Mouse (Mus musculus) limb, embryonic 12.5 days (tissue): ENCODE data around the gene S100a4. TPM values are rescaled to one million over a fixed set of nuclear protein-coding genes. Genes with fewer than 3 reads are reported as not detected.

ENCODE experiments used
- ATAC-seq: fragments of 200-750 bp; cut with Nextera tagmentation; 2 replicates; pipeline ENCODE4 v1.8.0; 2017; ENCODE audit warnings: low read depth, moderate TSS enrichment; ENCODE audit not compliant: insufficient number of reproducible peaks, insufficient read depth, low FRiP score, low TSS enrichment
- H3K27ac ChIP-seq: fragments of 300-500 bp; sonication (generic); 2 replicates; pipeline ENCODE4 v1.5.1; 2016; ENCODE audit warnings: mild to moderate bottlenecking, moderate library complexity
- H3K27me3 ChIP-seq: fragments of 300-500 bp; sonication (generic); 2 replicates; pipeline ENCODE4 v1.6.1; 2016; ENCODE audit warnings: mild to moderate bottlenecking, moderate library complexity
- H3K36me3 ChIP-seq: fragments of 300-500 bp; sonication (generic); 2 replicates; pipeline ENCODE4 v1.6.1; 2016; ENCODE audit warnings: mild to moderate bottlenecking, moderate library complexity
- H3K4me1 ChIP-seq: fragments of 300-500 bp; sonication (generic); replicated peaks from 2 replicates; pipeline ENCODE4 v1.6.1; 2016
- H3K4me2 ChIP-seq: fragments of 300-500 bp; sonication (generic); 2 replicates; pipeline ENCODE4 v1.6.1; 2016; ENCODE audit warnings: mild to moderate bottlenecking, moderate library complexity
- H3K4me3 ChIP-seq: fragments of 300-500 bp; sonication (generic); replicated peaks from 2 replicates; pipeline ENCODE4 v1.5.1; 2016; ENCODE audit warnings: mild to moderate bottlenecking
- H3K9ac ChIP-seq: fragments of 300-500 bp; sonication (generic); replicated peaks from 2 replicates; pipeline ENCODE4 v1.6.1; 2016; ENCODE audit warnings: mild to moderate bottlenecking, moderate library complexity
- H3K9me3 ChIP-seq: fragments of 300-500 bp; sonication (generic); 2 replicates; pipeline ENCODE4 v1.6.1; 2016; ENCODE audit warnings: mild to moderate bottlenecking, moderate library complexity
- WGBS: fragments of 180-500 bp; shearing (Covaris S2); methylation state at CpG from one replicate; pipeline ENCODE4 v1.1.7; 2016; 5-methylcytosine and 5-hydroxymethylcytosine counted together
- polyA plus RNA-seq: library from polyadenylated mRNA; unstranded; fragments of >200 nt; fragmentation: Nextera tagmentation; extraction: Ambion mirVana; gene quantifications from 2 replicates; pipeline ENCODE4 v1.2.1, GENCODE M21; 2016

The S100a4 gene
- polyA plus RNA-seq, 1 experiment from 2014 or later, result 3.5 TPM

DNA sequence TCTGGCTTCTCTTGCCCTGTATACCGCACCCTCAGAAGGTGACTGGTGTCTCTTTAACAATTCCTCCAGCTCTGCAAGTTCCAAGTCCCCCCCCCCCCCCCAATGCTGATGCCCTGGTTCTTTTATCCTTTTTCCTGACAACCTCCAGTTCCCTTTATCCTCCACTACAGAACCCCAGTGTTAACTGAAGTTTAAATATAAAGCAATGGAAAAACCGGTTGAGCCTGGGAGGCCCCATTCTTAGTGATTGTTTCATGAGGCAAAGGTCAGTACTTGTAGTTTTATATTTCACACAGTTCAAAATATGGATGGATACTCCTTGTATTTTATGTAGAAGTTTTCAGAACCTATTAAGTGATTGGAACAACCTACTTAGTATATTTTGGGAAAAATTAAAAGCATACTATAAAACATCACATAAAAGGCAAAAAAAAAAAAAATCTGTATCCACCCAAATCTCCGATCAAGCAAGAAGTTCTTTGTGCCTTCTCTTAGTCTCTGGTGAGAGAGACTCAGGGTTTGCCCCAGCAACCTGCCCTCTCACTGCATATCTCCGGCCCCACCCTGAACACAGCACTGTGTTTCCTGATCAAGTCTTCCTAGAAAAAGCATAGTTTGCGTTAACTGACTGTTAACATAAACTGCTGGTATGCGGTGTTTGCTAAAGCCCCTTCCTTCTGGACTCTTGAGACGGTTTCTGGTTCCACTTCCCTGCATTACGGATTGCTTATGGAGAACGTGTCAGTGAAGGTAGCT, 22.9 kb downstream of the S100a4 start:
- Histone ChIP-seq H3K27ac (no peak overlapping the region), H3K9me3 (no peaks in the 10 kb centered on the region), H3K4me1 (peaks cover 11% of the 10 kb centered on the region), H3K36me3 (no peaks in the 10 kb centered on the region), H3K9ac (no peak overlapping the region), H3K27me3 (no peaks in the 10 kb centered on the region), H3K4me3 (no peak overlapping the region), H3K4me2 (no peak overlapping the region)
- WGBS, result 82% methylated on average over 9 of the region's 9 CpGs
- ATAC-seq, result no peak

DNA sequence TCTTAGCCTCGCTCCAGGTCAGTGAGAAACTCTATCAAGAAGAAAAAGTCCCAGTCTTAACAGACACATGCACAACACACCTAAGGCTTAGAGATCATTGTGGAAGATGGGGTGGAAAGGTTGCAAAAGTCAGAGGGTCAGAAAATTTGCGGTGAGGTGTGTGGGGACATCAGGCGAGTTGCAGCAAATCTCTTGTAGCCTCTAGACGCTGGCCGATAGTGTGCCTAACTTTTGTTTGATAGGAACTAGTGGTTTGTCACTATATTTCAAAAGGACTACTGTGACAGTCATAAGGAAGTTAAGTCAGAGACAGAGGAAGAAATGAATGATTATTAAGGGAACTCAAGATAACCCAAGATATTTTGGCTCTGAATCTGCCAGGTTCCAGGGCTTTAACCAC, 23.8 kb downstream of the S100a4 start:
- no peak for ATAC-seq
- 90% methylated on average over 5 of the region's 5 CpGs for WGBS

DNA sequence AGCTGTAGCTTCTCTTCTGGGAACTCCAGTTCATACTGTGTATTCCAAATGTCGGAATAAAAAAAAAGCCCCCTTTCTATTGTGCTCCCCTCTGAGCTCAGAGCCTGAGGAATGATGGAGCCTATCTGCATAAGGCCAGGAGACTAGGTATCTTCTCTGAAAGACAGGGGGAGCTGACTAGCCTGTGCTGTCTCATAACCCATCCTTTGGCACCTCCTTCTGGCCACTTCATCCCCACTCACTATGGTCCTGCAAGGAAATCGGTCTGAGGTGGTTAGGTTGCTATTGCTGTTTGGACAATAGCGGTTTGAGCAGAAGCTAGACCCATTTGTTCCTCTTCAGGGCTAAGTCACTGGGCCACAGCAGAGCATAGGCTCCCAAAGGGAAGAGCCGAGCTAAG, 24.2 kb downstream of the S100a4 start:
- Histone ChIP-seq H3K9ac (no peak overlapping the region), H3K27ac (no peak overlapping the region), H3K9me3 (no peaks in the 10 kb centered on the region), H3K4me1 (peaks cover 11% of the 10 kb centered on the region), H3K4me3 (no peak overlapping the region), H3K36me3 (no peaks in the 10 kb centered on the region), H3K4me2 (no peak overlapping the region), H3K27me3 (no peaks in the 10 kb centered on the region)
- WGBS, result 58% methylated on average over 4 of the region's 4 CpGs
- ATAC-seq, result no peak

More for the DNA sequence above, 23.8 kb downstream of the S100a4 start:
- H3K4me2 ChIP-seq, result no peak overlapping the region
- no peak overlapping the region for H3K4me3 ChIP-seq
- no peak overlapping the region for H3K27ac ChIP-seq
- no peaks in the 10 kb centered on the region for H3K9me3 ChIP-seq
- no peak overlapping the region for H3K9ac ChIP-seq
- H3K36me3 ChIP-seq, result no peaks in the 10 kb centered on the region
- no peaks in the 10 kb centered on the region for H3K27me3 ChIP-seq
- H3K4me1 ChIP-seq, result peaks cover 11% of the 10 kb centered on the region

DNA sequence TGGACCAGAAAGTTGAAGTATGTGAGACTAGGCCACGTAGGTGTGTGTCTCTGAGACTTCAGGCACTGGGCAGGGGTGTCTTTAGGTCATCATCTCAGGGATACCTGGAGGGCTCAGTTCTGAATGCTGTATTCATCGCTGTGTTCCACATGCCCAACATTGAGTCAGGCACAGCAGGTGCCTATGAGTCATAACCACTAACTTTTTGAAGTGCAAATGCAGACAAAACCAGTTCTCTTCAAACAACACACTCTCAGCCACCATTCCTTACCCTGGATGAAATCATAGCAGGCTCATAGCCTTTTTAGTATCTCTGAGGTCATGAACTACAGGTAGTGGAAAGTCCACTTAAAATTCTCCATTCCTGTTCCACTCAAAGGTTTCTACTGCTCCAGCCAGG, 25.7 kb downstream of the S100a4 start:
- no peak for ATAC-seq
- Histone ChIP-seq H3K9me3 (no peaks in the 10 kb centered on the region), H3K9ac (no peak overlapping the region), H3K27me3 (no peaks in the 10 kb centered on the region), H3K4me3 (no peak overlapping the region), H3K4me1 (no peaks in the 10 kb centered on the region), H3K36me3 (no peaks in the 10 kb centered on the region), H3K27ac (no peak overlapping the region), H3K4me2 (no peak overlapping the region)
- WGBS, result 68% methylated on average over 2 of the region's 2 CpGs

DNA sequence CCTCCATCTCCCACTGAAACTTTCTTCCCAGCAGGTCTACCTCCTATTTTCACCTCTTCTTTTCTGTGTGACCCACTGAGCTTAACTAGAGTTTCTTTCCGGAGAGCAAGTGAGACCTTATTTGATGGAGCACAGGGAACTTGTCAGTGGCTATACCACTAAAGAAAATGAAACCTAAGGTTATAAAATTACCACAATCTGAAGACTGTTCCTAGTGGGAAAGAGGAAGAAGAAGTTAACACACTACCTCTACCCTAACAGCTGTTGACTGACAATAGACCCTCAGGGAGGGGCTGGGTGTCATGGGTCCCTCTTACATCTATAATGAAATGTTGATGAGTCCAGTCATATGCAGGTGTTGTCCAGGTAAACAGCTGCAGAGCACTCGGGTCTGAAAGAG, 28.4 kb downstream of the S100a4 start:
- no peaks in the 10 kb centered on the region for H3K9me3 ChIP-seq
- no peak overlapping the region for H3K4me3 ChIP-seq
- no peak overlapping the region for H3K27ac ChIP-seq
- no peaks in the 10 kb centered on the region for H3K36me3 ChIP-seq
- no peak overlapping the region for H3K4me2 ChIP-seq
- H3K9ac ChIP-seq, result no peak overlapping the region
- ATAC-seq, result no peak
- peaks cover 2% of the 10 kb centered on the region; the same call in 1 of the 2 replicates for H3K27me3 ChIP-seq
- H3K4me1 ChIP-seq, result no peaks in the 10 kb centered on the region
- 78% methylated on average over 2 of the region's 2 CpGs for WGBS

DNA sequence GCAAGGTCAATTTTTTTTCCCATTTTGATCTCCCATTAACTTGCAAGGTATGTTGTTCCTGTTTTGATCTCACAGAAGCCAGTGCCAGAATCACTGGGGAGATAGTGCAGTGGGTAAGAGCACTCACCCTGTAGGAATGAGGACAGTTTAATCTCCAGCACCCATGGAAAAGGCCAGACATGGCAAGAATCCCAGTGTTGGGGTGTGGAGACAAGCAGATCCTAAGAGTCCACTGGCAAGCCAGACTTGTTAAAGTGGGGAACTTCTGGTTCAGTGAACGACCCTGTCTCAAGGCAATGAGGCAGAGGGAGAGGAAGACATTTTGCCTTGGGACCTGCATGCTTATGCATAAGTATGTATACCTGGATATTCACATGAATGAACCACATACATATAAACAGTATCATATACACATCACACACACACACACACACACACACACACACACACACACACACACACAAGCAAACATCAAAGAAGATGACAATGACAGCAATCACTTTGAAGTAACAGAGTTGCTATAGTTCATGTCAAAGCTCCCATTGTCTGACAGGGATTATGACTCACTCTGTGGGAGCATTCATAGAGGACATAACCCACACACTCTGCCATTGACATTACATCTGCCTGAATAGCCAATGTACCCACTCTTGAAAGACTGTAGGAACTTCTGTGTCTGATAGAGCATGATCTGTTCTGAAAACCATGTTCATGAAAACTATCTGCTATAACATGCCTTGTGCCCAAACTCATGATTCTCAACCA, 35.1 kb downstream of the S100a4 start:
- WGBS, result 53% methylated on average over 1 of the region's 1 CpGs
- Histone ChIP-seq H3K27ac (no peak overlapping the region), H3K4me3 (no peak overlapping the region), H3K27me3 (peaks cover 2% of the 10 kb centered on the region; the same call in 1 of the 2 replicates), H3K4me1 (no peaks in the 10 kb centered on the region), H3K9ac (no peak overlapping the region), H3K4me2 (no peak overlapping the region), H3K9me3 (no peaks in the 10 kb centered on the region), H3K36me3 (no peaks in the 10 kb centered on the region)
- ATAC-seq, result no peak

DNA sequence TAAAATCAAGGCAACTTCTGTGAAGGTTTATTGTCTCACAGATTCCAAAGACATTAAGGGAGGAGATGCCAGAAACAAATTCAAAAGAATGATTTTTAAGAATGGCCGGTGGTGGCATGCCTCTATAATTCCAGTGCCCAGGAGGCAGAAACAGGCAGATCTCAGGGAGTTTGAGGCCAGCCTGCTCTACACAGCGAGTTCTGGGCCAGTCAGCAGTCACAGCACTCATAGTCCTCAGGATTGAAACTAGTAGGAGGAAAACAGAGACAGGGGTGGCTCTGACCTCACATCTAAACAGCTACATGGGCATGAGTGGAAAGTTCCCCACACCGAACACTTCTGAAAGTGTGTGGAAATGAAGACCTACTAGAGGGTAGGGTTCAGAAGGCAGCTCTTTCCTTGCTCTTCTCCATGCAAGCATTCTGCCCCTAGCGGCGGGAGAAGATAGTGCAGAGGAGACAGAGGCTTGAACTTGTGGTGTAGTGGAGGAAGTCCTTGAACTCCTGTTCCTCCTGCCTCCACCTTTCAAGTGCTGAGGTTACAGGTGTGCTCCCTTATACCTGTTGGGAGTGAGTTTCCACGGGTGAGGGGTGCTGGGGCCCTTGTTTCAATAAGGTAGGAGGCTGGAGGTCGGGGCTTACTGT, 36.1 kb downstream of the S100a4 start:
- H3K27me3 ChIP-seq, result peaks cover 2% of the 10 kb centered on the region; the same call in 1 of the 2 replicates
- H3K9me3 ChIP-seq, result no peaks in the 10 kb centered on the region
- 52% methylated on average over 7 of the region's 7 CpGs for WGBS
- no peak overlapping the region for H3K4me2 ChIP-seq
- no peak overlapping the region for H3K27ac ChIP-seq
- H3K4me3 ChIP-seq, result no peak overlapping the region
- H3K36me3 ChIP-seq, result no peaks in the 10 kb centered on the region
- no peak overlapping the region for H3K9ac ChIP-seq
- ATAC-seq, result no peak
- H3K4me1 ChIP-seq, result no peaks in the 10 kb centered on the region

DNA sequence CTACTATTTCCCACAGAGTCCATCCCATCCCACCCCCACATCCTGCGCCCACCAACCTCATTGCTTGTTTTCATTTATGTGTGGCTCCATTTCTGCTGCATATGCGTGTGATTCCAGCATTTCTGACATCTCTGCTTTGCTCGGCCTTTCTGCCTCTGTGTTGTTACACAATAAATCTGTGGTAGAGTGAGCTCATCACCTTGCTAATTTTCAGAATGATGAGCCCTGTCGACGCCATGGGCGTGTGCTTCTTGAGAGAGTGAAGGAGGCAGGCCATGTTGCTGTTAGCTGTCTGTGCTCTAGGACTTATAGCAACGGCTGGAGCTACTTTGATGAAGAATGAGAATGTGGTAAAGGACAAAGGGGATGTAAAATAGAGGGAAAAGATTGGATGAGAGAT, 37.4 kb downstream of the S100a4 start:
- H3K36me3 ChIP-seq, result no peaks in the 10 kb centered on the region
- H3K4me3 ChIP-seq, result no peak overlapping the region
- no peaks in the 10 kb centered on the region for H3K4me1 ChIP-seq
- no peaks in the 10 kb centered on the region for H3K9me3 ChIP-seq
- H3K27ac ChIP-seq, result no peak overlapping the region
- ATAC-seq, result no peak
- no peak overlapping the region for H3K4me2 ChIP-seq
- H3K27me3 ChIP-seq, result 0 out of 2 replicates have a peak, but pooled peaks cover under 1% of the 10 kb centered on the region
- WGBS, result 79% methylated on average over 7 of the region's 7 CpGs
- no peak overlapping the region for H3K9ac ChIP-seq

DNA sequence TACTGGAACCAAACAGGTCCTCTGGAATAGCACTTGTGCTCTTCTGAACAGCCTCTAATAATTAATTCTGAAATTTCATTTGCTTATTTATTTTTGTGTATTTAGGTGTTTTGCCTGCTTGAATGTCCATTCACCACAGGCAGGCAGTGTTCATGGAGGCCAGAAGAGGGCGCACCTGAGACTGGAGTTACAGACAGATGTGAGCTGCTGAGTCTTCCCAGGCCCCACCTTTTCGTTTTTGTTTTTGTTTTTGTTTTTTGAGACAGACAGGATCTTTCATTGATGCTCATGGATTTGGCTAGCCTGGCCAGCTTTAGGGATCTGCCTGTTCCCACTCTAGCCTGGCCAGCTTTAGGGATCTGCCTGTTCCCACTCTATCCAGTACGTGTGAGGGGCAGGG, 40.6 kb downstream of the S100a4 start:
- H3K9me3 ChIP-seq, result no peaks in the 10 kb centered on the region
- no peaks in the 10 kb centered on the region for H3K27me3 ChIP-seq
- no peak overlapping the region for H3K27ac ChIP-seq
- ATAC-seq, result no peak
- no peak overlapping the region for H3K4me3 ChIP-seq
- no peak overlapping the region for H3K9ac ChIP-seq
- no peak overlapping the region for H3K4me2 ChIP-seq
- 56% methylated on average over 3 of the region's 3 CpGs for WGBS
- H3K4me1 ChIP-seq, result no peaks in the 10 kb centered on the region
- H3K36me3 ChIP-seq, result no peaks in the 10 kb centered on the region

DNA sequence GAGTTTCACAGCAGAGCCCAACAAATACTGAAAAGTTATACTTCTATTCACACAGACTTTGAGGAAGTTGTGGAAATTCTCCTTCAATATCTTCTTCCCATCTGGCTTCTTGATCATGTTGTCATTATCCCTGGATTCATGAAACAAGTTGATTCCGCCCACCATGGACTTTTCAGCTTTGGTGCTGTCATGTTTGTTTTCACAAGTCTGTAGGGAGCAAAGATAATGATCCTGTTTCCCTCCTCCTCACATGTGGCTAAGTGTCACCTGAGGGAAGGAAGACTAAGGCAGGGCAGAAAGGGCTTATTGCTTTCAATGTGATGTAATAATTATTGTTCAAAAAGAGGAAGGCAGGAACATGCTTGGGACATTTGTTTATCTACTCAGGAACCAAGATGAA, 43.7 kb downstream of the S100a4 start:
- Histone ChIP-seq H3K4me3 (no peak overlapping the region), H3K36me3 (no peaks in the 10 kb centered on the region), H3K4me2 (no peak overlapping the region), H3K4me1 (no peaks in the 10 kb centered on the region), H3K9ac (no peak overlapping the region), H3K9me3 (no peaks in the 10 kb centered on the region), H3K27me3 (no peaks in the 10 kb centered on the region), H3K27ac (no peak overlapping the region)
- 80% methylated on average over 1 of the region's 1 CpGs for WGBS
- no peak for ATAC-seq

DNA sequence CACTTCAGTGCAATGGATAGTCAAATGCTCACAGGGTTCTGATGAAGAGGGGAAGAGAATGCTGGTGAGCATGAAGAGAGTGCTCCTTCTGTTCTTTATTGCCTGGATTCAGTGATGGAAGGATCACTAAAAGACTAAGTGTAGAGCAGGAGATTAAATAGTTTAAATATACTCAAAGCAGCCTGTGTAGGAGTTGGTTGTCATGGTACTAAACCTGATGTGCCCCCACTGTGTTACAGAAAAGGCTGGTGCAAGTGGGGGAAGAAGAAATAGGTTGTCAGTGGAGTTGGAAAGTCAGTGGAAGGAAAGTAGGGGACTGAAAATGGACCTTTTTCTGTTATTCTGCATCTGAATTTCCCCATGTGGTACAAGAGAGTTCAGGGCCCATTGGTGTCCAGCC, 45.4 kb downstream of the S100a4 start:
- H3K36me3 ChIP-seq, result no peaks in the 10 kb centered on the region
- H3K9ac ChIP-seq, result no peak overlapping the region
- ATAC-seq, result no peak
- peaks cover 10% of the 10 kb centered on the region; the same call in 1 of the 2 replicates for H3K27me3 ChIP-seq
- no peaks in the 10 kb centered on the region for H3K9me3 ChIP-seq
- H3K4me2 ChIP-seq, result no peak overlapping the region
- H3K4me3 ChIP-seq, result no peak overlapping the region
- H3K27ac ChIP-seq, result no peak overlapping the region
- no peaks in the 10 kb centered on the region for H3K4me1 ChIP-seq
